Mouse (Mus musculus) CH12.LX (cell line): ENCODE results near the gene Ncl. TPM values are rescaled to one million over a fixed set of nuclear protein-coding genes. Genes with fewer than 3 reads are reported as not detected.

Experiments used
- DNase-seq: peaks from one replicate; pipeline ENCODE4 v3.0.0-alpha.2; 2013; ENCODE audit errors: extremely low read depth
- H3K27ac ChIP-seq: 2 replicates; pipeline ENCODE4 v1.5.1; 2012; ENCODE audit warnings: low read depth, mild to moderate bottlenecking, control low read depth, moderate library complexity; ENCODE audit not compliant: insufficient read depth
- H3K27me3 ChIP-seq: replicated peaks from 2 replicates; pipeline ENCODE3; 2012; ENCODE audit warnings: inconsistent platforms
- H3K36me3 ChIP-seq, 2 experiments: replicated peaks in 1 of 2; 2 replicates each; pipeline versions ENCODE3 to v1.6.1; 2012; ENCODE audit warnings: inconsistent platforms in 1 of 2, low read length in 1 of 2, mild to moderate bottlenecking in 1 of 2, mixed read lengths in 1 of 2, moderate library complexity in 1 of 2; ENCODE audit not compliant: control insufficient read depth in 1 of 2, insufficient read depth in 1 of 2
- H3K4me1 ChIP-seq, 2 experiments: 2 replicates each; pipeline ENCODE4 v1.6.1; 2012; ENCODE audit warnings: inconsistent platforms in 1 of 2, moderate library complexity in 1 of 2; ENCODE audit not compliant: insufficient read depth in 2 of 2, control insufficient read depth in 1 of 2
- H3K4me2 ChIP-seq: 2 replicates; pipeline ENCODE4 v1.6.1; 2012; ENCODE audit warnings: low read depth, mild to moderate bottlenecking, control low read depth; ENCODE audit not compliant: poor library complexity, insufficient read depth, severe bottlenecking
- H3K4me3 ChIP-seq, 3 experiments: fragments of 150-350 bp in 1 of 3; sonication (generic) in 1 of 3; replicated peaks in 1 of 3; 2 replicates each; pipeline versions ENCODE3 to v1.5.1; 2011 to 2012; ENCODE audit warnings: low read depth in 2 of 3, low read length in 2 of 3, mild to moderate bottlenecking in 2 of 3, moderate library complexity in 2 of 3, control low read depth in 1 of 3, improper control_type of control experiment in 1 of 3, inconsistent platforms in 1 of 3, mixed read lengths in 1 of 3; ENCODE audit not compliant: poor library complexity in 1 of 3
- H3K79me2 ChIP-seq: replicated peaks from 2 replicates; pipeline ENCODE4 v1.6.1; 2012; ENCODE audit warnings: mild to moderate bottlenecking, moderate library complexity; ENCODE audit not compliant: control insufficient read depth, poor library complexity, insufficient read depth, severe bottlenecking; ENCODE audit errors: extremely low read depth
- H3K9ac ChIP-seq: 2 replicates; pipeline ENCODE4 v1.6.1; 2012; ENCODE audit warnings: low read depth, mild to moderate bottlenecking, control low read depth, moderate library complexity; ENCODE audit not compliant: insufficient read depth
- H3K9me3 ChIP-seq: replicated peaks from 2 replicates; pipeline ENCODE3; 2012; ENCODE audit warnings: low read length, inconsistent platforms, mixed read lengths
- BHLHE40 ChIP-seq: IDR thresholded peaks from 2 replicates; pipeline ENCODE4 v1.6.1; 2011; ENCODE audit warnings: mild to moderate bottlenecking, low read depth, low read length, improper control_type of control experiment
- CHD2 ChIP-seq: IDR thresholded peaks from 2 replicates; pipeline ENCODE4 v1.6.1; 2011; ENCODE audit warnings: low read length, improper control_type of control experiment
- E2F4 ChIP-seq: IDR thresholded peaks from 2 replicates; pipeline ENCODE4 v1.6.1; 2011; ENCODE audit warnings: low read depth, low read length, improper control_type of control experiment; ENCODE audit not compliant: insufficient replicate concordance
- EP300 ChIP-seq: IDR thresholded peaks from 2 replicates; pipeline ENCODE4 v1.6.1; 2011; ENCODE audit warnings: low read length, improper control_type of control experiment
- ETS1 ChIP-seq: conservative IDR thresholded peaks from 2 replicates; pipeline ENCODE4 v1.6.1; 2012; ENCODE audit warnings: low read depth, mild to moderate bottlenecking, inconsistent platforms, low read length, improper control_type of control experiment, moderate library complexity
- HCFC1 ChIP-seq: IDR thresholded peaks from 2 replicates; pipeline ENCODE4 v1.6.1; 2012; ENCODE audit warnings: low read depth, mild to moderate bottlenecking, inconsistent platforms, low read length, improper control_type of control experiment
- IRF4 ChIP-seq: IDR thresholded peaks from 2 replicates; pipeline ENCODE4 v1.6.1; 2014; ENCODE audit warnings: low read depth, mild to moderate bottlenecking, inconsistent platforms, low read length, improper control_type of control experiment
- JUN ChIP-seq: IDR thresholded peaks from 2 replicates; pipeline ENCODE4 v1.6.1; 2011; ENCODE audit warnings: low read depth, mild to moderate bottlenecking, low read length, improper control_type of control experiment, moderate library complexity; ENCODE audit not compliant: insufficient read depth
- JUND ChIP-seq: conservative IDR thresholded peaks from 2 replicates; pipeline ENCODE4 v1.6.1; 2011; ENCODE audit warnings: low read depth, low read length, improper control_type of control experiment
- KAT2A ChIP-seq: IDR thresholded peaks from 2 replicates; pipeline ENCODE4 v1.6.1; 2012; ENCODE audit warnings: low read length, improper control_type of control experiment, inconsistent platforms; ENCODE audit not compliant: insufficient replicate concordance
- MAX ChIP-seq: IDR thresholded peaks from 2 replicates; pipeline ENCODE4 v1.6.1; 2011; ENCODE audit warnings: low read length, improper control_type of control experiment
- MAZ ChIP-seq: IDR thresholded peaks from 2 replicates; pipeline ENCODE4 v1.6.1; 2012; ENCODE audit warnings: low read depth, mild to moderate bottlenecking, inconsistent platforms, low read length, improper control_type of control experiment, moderate library complexity
- MEF2A ChIP-seq: IDR thresholded peaks from 2 replicates; pipeline ENCODE4 v1.6.1; 2014; ENCODE audit warnings: low read depth, mild to moderate bottlenecking, inconsistent platforms, low read length, improper control_type of control experiment, borderline replicate concordance
- MYC ChIP-seq: IDR thresholded peaks from 2 replicates; pipeline ENCODE4 v1.6.1; 2011; ENCODE audit warnings: low read depth, mild to moderate bottlenecking, improper control_type of control experiment, low read length
- PAX5 ChIP-seq: IDR thresholded peaks from 2 replicates; pipeline ENCODE4 v1.6.1; 2012; ENCODE audit warnings: low read length, inconsistent platforms, mixed read lengths
- POLR2A ChIP-seq: IDR thresholded peaks from 2 replicates; pipeline ENCODE4 v1.6.1; 2011; ENCODE audit warnings: low read depth, mild to moderate bottlenecking, improper control_type of control experiment, low read length
- RCOR1 ChIP-seq: conservative IDR thresholded peaks from 2 replicates; pipeline ENCODE4 v1.6.1; 2012; ENCODE audit warnings: low read depth, mild to moderate bottlenecking, inconsistent platforms, low read length, improper control_type of control experiment
- SIN3A ChIP-seq: IDR thresholded peaks from 2 replicates; pipeline ENCODE4 v1.6.1; 2012; ENCODE audit warnings: low read length, improper control_type of control experiment, inconsistent platforms
- TBP ChIP-seq: conservative IDR thresholded peaks from 2 replicates; pipeline ENCODE4 v1.6.1; 2011; ENCODE audit warnings: low read depth, low read length, improper control_type of control experiment
- UBTF ChIP-seq: IDR thresholded peaks from 2 replicates; pipeline ENCODE4 v1.6.1; 2012; ENCODE audit warnings: low read depth, mild to moderate bottlenecking, inconsistent platforms, low read length, improper control_type of control experiment, moderate library complexity
- USF2 ChIP-seq: conservative IDR thresholded peaks from 2 replicates; pipeline ENCODE4 v1.6.1; 2011; ENCODE audit warnings: low read depth, low read length, improper control_type of control experiment
- ZKSCAN1 ChIP-seq: IDR thresholded peaks from 2 replicates; pipeline ENCODE4 v1.6.1; 2012; ENCODE audit warnings: low read depth, inconsistent platforms, low read length, improper control_type of control experiment, borderline replicate concordance
- ZNF384 ChIP-seq: IDR thresholded peaks from 2 replicates; pipeline ENCODE4 v1.6.1; 2012; ENCODE audit warnings: low read depth, low read length, improper control_type of control experiment, inconsistent platforms
- dilution Hi-C: fragments of 300-500 bp; cut with MboI; formaldehyde crosslinking; loops from 2 replicates; pipeline ENCODE4 v1.14.3; 2020; ENCODE audit warnings: low sequenced_read_pairs; ENCODE audit not compliant: extremely low pct_unique_long_range_greater_than_20kb, extremely low pct_ligation_motif_present
- in situ Hi-C: fragments of 300-500 bp; cut with MboI; formaldehyde crosslinking; loops from 3 replicates; pipeline ENCODE4 v1.14.3; 2019; ENCODE audit warnings: low sequenced_read_pairs, low pct_ligation_motif_present, low pct_unique_long_range_greater_than_20kb, mixed read lengths
- polyA plus RNA-seq: library from polyadenylated mRNA; unstranded; fragments of >175 nt; gene quantifications from 2 replicates; pipeline ENCODE4 v1.2.1, GENCODE M21; 2012; ENCODE audit warnings: low read depth; ENCODE audit not compliant: insufficient read length
- total RNA-seq, 2 experiments: library from RNA; depleted of rRNA; stranded (reverse); fragments of 300-350 nt in 1 of 2; fragments of >200 nt in 1 of 2; gene quantifications; 2 replicates each; pipeline ENCODE4 v1.2.3; 2012 to 2014

Gene Ncl
- total and polyA plus RNA-seq, 3 experiments: 184 to 2,617 (median 359) TPM

GRCm38 (mm10) chr1:86394246-86394645 lies 35.0 kb upstream of the Ncl start:
- DNase-seq: peak; percentile 61
- Histone ChIP-seq H3K36me3 (no peaks in the 10 kb centered on the region), H3K9me3 (no peaks in the 10 kb centered on the region), H3K9ac (no peak overlapping the region), H3K4me1 (peaks cover 0 to 25% of the 10 kb centered on the region in 2 experiments; a peak in 2 of 4 replicates), H3K4me3 (no peak overlapping the region), H3K27me3 (no peaks in the 10 kb centered on the region), H3K4me2 (no peak overlapping the region), H3K79me2 (no peaks in the 10 kb centered on the region; the same call in 1 of the 2 replicates), H3K27ac (no peak overlapping the region)
- dilution Hi-C loops: no loop called here
- peak; percentile 64 for TF ChIP-seq JUN
- peak; percentile 73 for TF ChIP-seq ZNF384
- TF ChIP-seq ETS1: 0 out of 2 replicates have a peak, but pooled peaks have one; percentile 17
- peak; percentile 91 for TF ChIP-seq JUND
- no peak for TF ChIP-seq CHD2
- peak; percentile 87 for TF ChIP-seq IRF4
- no peak for TF ChIP-seq TBP
- TF ChIP-seq EP300: peak; percentile 66
- TF ChIP-seq E2F4: no peak
- in situ Hi-C loops: no loop called here

- Histone ChIP-seq H3K27me3 (no peaks in the 10 kb centered on the region), H3K27ac (no peak overlapping the region), H3K4me1 (peaks cover 0 to 26% of the 10 kb centered on the region in 2 experiments; a peak in 2 of 4 replicates), H3K36me3 (no peaks in the 10 kb centered on the region), H3K4me2 (no peak overlapping the region), H3K4me3 (no peak overlapping the region), H3K9me3 (no peaks in the 10 kb centered on the region), H3K79me2 (no peaks in the 10 kb centered on the region; the same call in 1 of the 2 replicates), H3K9ac (no peak overlapping the region)
- DNase-seq: no peak
- in situ Hi-C loops: no loop called here
- dilution Hi-C loops: no loop called here
- TF ChIP-seq SIN3A (no peak), JUN (no peak), MAZ (no peak), UBTF (no peak), USF2 (no peak), MYC (no peak), IRF4 (no peak), MAX (no peak), KAT2A (no peak), ZKSCAN1 (no peak), MEF2A (no peak), PAX5 (no peak), BHLHE40 (no peak), HCFC1 (no peak), POLR2A (no peak), RCOR1 (no peak), E2F4 (no peak)
These were observed 34.0 kb upstream of the Ncl start for GRCm38 (mm10) chr1:86393219-86393618.
